ENCODE assay signal across 8 mouse cellular contexts in genomic region chr7:89086348-89086747, GRCm38 (mm10).
DNase-seq lines count a peak whose midpoint lies in the region; ATAC-seq and TF ChIP-seq lines count a peak whose summit lies in the region.
"Had no signal": no experiment of that assay in that cellular context is flagged by ENCODE, and none has a peak within 500 bp of the region (broad histone marks: within the 10 kb centered on the region; RNA-seq: fewer than 3 reads in every experiment).

No protein-coding gene starts in this region.

- no peaks in the 10 kb centered on the region for H3K27me3 ChIP-seq in limb, embryonic 14.5 days (ENCODE audit: control insufficient read depth, insufficient read depth, low read length)
- no peaks in the 10 kb centered on the region for H3K27me3 ChIP-seq in limb, embryonic 10.5 days (ENCODE audit: low read depth, poor library complexity, severe bottlenecking)
- H3K27me3 ChIP-seq: heart, embryonic 13.5 days had no signal

- no peak for ATAC-seq in limb, embryonic 14.5 days (ENCODE audit: low FRiP score, low read depth)
- no peak for ATAC-seq in erythroblast, adult 5-6 weeks (replicated peaks; ENCODE audit: low FRiP score, poor library complexity, severe bottlenecking)

- no peak overlapping the region for H3K4me2 ChIP-seq in limb, embryonic 14.5 days (replicated peaks; ENCODE audit: low read depth, low read length, severe bottlenecking)
- H3K4me2 ChIP-seq: heart, embryonic 13.5 days had no signal

- 84% methylated on average over 1 of the region's 1 CpGs for WGBS in limb, embryonic 14.5 days
- WGBS in limb, embryonic 10.5 days = 83% methylated on average over 1 of the region's 1 CpGs

- no peaks in the 10 kb centered on the region for H3K36me3 ChIP-seq in limb, embryonic 14.5 days (ENCODE audit: control insufficient read depth, insufficient read depth, low read length)
- H3K36me3 ChIP-seq in limb, embryonic 10.5 days = no peaks in the 10 kb centered on the region
- H3K36me3 ChIP-seq: heart, embryonic 13.5 days had no signal

- H3K4me1 ChIP-seq in limb, embryonic 14.5 days (ENCODE audit: control insufficient read depth, insufficient read depth, low read length) = no peaks in the 10 kb centered on the region
- no peaks in the 10 kb centered on the region for H3K4me1 ChIP-seq in limb, embryonic 10.5 days
- H3K4me1 ChIP-seq: heart, embryonic 13.5 days had no signal

- no peak overlapping the region for H3K27ac ChIP-seq in limb, embryonic 14.5 days (replicated peaks; ENCODE audit: low read depth, low read length)
- no peak overlapping the region for H3K27ac ChIP-seq in limb, embryonic 10.5 days
- H3K27ac ChIP-seq: heart, embryonic 13.5 days had no signal

- TF ChIP-seq POLR2A in limb, embryonic 14.5 days (IDR thresholded peaks at IDR 0.05; ENCODE audit: borderline replicate concordance, extremely low read depth, insufficient read depth, insufficient read length) = no peak

- H3K9me3 ChIP-seq in limb, embryonic 14.5 days (ENCODE audit: control insufficient read depth, low read length) = no peaks in the 10 kb centered on the region
- H3K9me3 ChIP-seq in limb, embryonic 10.5 days (replicated peaks) = no peaks in the 10 kb centered on the region
- H3K9me3 ChIP-seq: heart, embryonic 13.5 days had no signal

- no peak overlapping the region for H3K9ac ChIP-seq in limb, embryonic 14.5 days (ENCODE audit: low read depth, low read length, severe bottlenecking)
- H3K9ac ChIP-seq: heart, embryonic 13.5 days had no signal

- DNase-seq in limb, embryonic 14.5 days (ENCODE audit: low spot score) = peak; percentile 48
- no peak for DNase-seq in limb, embryonic 10.5 days (ENCODE audit: low spot score)
- DNase-seq in MEL-GATA-1-ER (ENCODE audit: extremely low read depth, low read depth) = peak; percentile 19
- peak; percentile 6 for DNase-seq in cerebellum, adult 11 months
- peak; percentile 11 for DNase-seq in heart, postnatal 4 days
- peak; percentile 53 for DNase-seq in lung, postnatal 25 days (ENCODE audit: low spot score)

- no peak overlapping the region for H3K4me3 ChIP-seq in limb, embryonic 14.5 days (replicated peaks; ENCODE audit: low read length)
- no peak overlapping the region for H3K4me3 ChIP-seq in limb, embryonic 10.5 days
- H3K4me3 ChIP-seq: heart, embryonic 13.5 days had no signal
